Mouse (Mus musculus): ENCODE measurements around the gene Pcsk4.

The Pcsk4 gene

DNA sequence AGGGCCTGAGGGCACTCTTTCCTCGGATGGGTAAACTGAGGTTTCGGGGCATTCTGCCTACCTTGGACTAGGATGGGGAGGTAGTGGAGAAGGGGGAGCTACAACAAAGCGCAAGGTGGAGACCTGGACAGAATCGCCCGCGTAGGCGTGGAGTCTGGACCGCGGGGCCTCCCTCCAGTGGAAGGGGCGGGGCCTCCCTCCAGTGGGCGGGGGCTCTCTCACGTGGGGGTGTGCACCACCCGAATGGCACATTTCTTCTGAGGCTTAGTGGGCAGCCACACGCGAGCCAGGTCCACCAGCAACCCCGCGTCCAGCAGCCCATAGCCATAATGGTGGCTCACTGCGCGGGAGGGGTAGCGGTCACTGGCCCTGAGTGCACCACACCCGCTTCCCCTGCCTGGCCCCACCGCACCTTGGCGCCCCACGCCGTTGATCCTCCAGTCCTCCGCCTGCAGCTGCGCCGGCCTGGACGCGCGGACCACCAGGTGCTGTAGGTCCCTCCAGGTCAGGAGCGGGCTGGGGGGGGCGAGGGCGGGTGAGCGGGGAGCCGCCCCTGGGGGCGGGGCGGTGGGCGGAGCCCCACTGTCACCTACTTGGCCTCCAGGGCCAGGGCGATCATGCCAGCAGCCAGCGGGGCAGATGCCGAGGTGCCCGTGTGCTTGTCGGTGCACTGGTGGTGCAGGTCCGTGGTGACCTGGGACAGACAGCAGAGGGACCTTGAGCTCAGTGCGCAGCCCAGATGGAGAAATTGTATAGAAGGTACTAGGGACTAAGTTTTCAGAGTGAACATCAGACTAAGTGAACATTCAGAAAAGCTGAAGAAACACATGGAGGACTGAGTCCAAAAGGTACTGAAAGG lies 5.8 kb downstream of the Pcsk4 start:
- DNase-seq (ENCODE audit: low read depth, low spot score) = peak; percentile 55

GRCm38 (mm10) chr10:80322811-80323211 lies 6.5 kb downstream of the Pcsk4 start:
- no peak for DNase-seq (ENCODE audit: low read depth, low spot score)

DNA sequence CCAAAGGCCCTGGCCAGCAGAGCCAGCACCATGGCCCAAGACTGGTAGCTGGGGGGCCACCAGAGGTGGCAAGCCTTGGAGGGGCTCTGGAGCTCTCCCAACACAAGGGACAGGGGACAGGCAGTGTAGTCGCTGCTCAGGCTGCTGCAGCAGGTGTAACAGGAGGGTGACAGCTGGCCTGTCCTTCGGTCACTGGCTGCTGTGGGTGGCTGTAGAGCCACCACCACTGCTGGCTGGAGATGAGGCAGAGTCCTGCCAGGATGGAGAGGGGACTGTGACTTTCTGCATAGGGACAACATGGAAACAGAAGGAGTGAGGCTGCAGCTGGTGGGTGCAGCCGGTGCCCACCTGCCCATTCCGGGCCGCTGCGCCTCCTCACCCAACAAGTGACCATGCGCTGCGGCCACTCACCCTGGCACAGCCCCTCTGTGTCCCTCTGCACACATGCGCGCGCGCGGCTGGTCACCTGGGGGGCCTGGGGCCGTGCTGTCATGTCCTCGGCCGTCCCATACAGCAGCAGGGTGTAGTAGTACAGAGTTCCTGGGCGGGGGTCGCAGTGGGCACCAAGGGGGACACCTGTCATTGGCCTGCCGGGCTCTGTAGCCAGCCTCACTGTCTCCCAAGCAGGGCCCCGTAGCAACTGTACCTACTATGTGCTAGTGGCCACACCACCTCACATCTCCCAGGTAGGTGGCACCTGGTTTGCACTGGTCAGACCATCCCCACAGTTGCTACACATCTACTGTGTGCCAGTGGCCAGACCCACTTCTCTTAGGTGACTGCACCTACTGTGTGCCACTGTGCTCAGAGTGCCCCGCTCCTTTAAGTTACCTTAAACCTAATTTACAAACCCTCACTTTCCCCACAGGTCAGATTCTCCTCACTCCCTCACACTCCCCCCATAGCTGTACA lies 7.4 kb downstream of the Pcsk4 start:
- no peak for DNase-seq (ENCODE audit: low read depth, low spot score)

GRCm38 (mm10) chr10:80321014-80321669 lies 8.2 kb downstream of the Pcsk4 start:
- DNase-seq (ENCODE audit: low read depth, low spot score) = no peak

GRCm38 (mm10) chr10:80320340-80320760 lies 8.9 kb downstream of the Pcsk4 start, which contains the start of gene 2310011J03Rik:
Gene 2310011J03Rik (minus strand): TSS chr10:80320537.
- DNase-seq (ENCODE audit: low read depth, low spot score) = peak; percentile 96

DNA sequence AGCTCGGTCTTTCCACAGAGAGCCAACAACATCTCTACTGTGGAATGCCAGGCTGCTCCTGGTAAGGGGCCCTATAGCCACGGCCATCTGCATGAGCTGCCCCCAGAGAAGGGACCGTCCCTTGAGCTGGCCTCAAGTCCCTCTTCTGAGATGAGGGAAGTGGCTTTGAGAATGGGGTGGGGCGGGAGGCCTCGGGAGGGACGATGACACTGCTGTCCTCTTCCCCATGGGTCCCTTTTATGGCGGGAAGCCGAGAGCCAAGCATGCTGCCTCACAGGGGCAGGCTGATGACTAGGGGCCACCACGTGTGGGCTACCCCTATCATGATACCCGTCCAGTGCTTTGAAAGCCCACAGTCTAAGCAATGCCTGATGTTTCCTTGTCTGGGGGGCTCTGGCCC lies 12.3 kb downstream of the Pcsk4 start:
- no peak for DNase-seq (ENCODE audit: low read depth, low spot score)

- no peak for DNase-seq (ENCODE audit: low read depth, low spot score)
Observed at GRCm38 (mm10) chr10:80316359-80316781, 12.9 kb downstream of the Pcsk4 start.

DNA sequence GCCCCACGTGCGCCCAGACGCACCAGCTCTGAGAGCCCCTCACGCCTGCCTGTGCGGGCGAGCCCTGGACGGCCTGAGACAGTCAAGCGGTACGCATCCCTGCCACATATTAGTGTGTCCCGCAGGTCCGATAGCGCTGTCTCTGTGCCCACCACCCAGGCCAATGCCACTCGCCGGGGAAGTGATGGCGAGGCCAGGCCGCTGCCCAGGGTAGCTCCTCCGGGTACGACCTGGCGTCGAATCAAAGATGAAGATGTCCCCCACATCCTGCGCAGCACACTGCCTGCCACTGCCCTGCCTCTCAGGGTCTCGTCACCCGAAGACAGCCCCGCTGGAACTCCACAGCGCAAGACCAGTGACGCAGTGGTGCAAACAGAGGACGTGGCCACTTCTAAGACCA lies 14.0 kb downstream of the Pcsk4 start:
- DNase-seq (ENCODE audit: low read depth, low spot score) = no peak

- DNase-seq (ENCODE audit: low read depth, low spot score) = no peak
Observed at GRCm38 (mm10) chr10:80314494-80315001, 14.8 kb downstream of the Pcsk4 start.

GRCm38 (mm10) chr10:80313627-80314201 lies 15.6 kb downstream of the Pcsk4 start:
- peak; percentile 57 for DNase-seq (ENCODE audit: low read depth, low spot score)

DNA sequence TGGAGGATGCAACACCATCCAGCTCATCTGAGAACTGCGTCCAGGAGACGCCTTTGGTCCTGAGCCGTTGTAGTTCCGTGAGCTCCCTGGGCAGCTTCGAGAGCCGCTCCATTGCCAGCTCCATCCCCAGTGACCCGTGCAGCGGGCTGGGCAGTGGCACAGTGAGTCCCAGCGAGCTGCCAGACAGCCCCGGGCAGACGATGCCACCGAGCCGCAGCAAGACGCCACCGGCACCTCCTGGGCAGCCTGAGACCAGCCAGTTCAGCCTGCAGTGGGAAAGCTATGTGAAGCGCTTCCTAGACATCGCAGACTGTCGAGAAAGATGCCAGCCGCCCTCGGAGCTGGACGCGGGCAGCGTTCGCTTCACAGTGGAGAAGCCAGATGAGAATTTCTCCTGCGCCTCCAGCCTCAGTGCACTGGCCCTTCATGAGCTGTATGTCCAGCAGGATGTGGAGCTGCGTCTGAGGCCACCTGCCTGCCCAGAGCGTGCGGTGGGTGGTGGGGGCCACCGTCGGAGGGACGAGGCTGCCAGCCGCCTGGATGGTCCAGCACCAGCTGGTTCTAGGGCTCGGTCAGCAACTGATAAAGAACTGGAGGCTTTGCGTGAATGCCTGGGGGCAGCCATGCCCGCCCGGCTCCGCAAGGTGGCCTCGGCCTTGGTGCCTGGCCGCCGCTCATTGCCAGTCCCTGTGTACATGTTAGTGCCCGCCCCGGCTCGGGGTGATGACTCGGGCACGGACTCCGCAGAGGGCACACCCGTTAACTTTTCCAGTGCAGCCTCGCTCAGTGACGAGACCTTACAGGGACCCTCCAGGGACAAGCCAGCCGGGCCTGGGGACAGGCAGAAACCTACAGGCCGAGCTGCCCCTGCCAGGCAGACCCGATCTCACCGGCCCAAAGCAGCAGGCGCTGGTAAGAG lies 16.5 kb downstream of the Pcsk4 start:
- DNase-seq (ENCODE audit: low read depth, low spot score) = no peak

GRCm38 (mm10) chr10:80311560-80311959 lies 17.7 kb downstream of the Pcsk4 start:
- DNase-seq (ENCODE audit: low read depth, low spot score) = no peak

DNA sequence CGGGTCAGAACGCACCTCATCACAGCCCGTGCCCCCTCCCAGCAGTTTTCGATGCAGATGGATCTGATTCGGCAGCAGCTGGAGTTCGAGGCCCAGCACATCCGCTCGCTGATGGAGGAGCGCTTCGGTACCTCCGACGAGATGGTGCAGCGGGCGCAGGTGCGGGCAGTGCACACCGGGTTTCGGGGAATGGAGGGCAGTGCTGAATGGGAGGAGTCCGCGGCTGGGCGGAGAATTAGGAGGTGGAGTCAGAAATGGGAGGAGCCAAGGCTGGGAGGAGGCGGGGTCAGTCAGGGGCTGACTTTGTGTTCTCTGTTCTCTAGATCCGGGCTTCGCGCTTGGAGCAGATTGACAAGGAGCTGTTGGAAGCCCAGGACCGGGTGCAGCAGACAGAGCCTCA lies 24.4 kb downstream of the Pcsk4 start:
- peak; percentile 92 for DNase-seq (ENCODE audit: low read depth, low spot score)

DNA sequence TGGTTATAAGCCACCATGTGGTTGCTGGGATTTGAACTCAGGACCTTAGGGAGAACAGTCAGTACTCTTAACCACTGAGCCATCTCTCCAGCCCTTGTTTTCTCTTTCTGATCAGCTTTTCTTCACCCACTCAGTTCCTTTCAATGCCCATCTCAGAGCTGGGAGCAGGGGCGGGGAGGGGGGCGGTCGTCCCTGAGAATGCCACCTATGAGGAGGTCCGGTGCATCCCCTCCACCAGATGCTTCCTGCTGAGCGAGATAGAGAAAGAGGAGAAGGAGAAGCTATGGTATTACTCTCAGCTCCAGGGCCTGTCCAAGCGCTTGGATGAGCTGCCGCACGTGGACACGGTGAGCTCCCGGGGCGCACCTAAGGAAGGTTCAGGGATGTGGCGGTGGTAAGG lies 24.8 kb downstream of the Pcsk4 start:
- DNase-seq (ENCODE audit: low read depth, low spot score) = no peak

DNA sequence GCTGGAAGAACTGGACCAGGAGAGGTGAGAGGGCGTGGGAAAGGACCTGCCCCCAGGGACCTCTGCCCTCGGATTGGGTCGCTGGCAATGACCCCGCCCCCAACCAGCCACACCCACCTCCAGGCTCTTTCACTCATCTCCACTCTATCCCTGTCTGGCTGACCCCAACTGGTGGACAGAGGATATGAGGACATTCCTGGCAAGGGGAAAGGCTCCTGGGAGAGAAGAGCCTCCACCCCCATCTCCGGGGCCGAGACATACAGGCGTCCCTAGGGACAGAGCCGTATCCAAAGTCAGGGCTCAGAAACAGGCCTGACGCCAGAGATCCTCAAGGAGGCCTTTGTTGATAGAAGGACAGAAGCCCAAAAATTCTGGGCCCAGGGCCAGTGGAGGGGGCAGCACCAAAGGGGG lies 26.8 kb downstream of the Pcsk4 start:
- DNase-seq (ENCODE audit: low read depth, low spot score) = no peak

- no peak for DNase-seq (ENCODE audit: low read depth, low spot score)
Observed at GRCm38 (mm10) chr10:80302082-80302355, 27.3 kb downstream of the Pcsk4 start.

DNA sequence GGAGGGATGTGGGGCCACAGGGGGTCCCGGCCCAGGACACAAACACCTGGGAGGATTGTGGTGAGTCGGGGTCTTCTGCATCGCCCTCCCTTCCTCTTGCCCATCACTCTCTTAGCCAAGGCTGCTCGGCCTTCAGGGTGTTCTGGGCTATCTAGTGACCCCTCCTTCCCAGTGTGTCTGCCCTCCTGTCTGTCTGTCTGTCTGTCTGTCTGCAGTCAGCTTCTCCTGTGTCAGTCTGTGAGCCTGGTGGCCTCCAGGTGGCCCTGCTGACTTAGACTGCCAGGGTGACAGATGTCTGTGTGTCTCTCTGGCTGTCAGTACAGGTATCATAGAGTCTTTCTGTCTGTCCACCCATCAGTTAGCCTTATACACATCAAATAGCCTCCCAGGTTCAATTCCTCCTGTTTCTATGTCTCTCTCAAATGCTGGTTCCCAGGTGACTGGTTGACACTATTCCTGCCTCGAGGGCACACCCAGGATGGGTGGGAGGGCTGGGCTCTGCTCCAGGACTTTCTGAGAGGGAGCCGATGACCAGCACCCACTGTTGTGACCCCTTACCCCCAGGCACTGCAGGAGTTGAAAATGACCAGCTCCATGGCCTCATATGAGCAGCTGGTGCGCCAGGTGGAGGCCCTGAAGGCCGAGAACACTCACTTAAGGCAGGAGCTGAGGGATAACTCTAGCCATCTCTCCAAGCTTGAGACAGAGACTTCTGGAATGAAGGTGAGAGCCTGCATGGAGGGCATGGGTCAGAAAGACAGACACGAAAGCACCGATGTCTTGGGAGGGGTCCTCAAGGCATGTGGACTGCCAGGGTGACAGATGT lies 27.8 kb downstream of the Pcsk4 start:
- DNase-seq (ENCODE audit: low read depth, low spot score) = no peak

DNA sequence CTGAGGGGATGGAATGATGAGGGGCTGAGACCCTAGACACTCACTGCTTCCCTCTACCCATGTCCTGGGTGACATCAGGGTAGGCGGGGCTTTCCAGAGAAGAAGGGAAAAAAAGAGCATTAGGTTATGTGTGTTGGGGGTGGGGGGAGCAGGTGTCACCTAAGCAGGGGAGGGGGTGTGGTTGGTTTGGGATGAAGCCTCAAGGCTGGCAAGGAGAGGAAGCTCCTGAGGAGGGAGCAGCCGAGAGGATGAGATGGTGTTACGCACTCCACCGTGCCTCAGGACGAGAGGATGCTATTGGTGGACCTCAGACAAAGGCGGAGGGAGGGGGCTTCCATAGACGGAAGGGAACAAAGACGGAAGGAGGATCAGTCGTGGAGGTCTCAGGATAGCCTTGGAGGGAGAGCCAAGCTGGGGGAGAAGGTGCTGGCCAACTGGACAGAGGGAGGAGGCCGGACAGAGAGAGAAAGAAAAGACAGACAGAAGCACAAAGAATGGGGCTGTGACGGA lies 28.6 kb downstream of the Pcsk4 start:
- DNase-seq (ENCODE audit: low read depth, low spot score) = no peak

DNA sequence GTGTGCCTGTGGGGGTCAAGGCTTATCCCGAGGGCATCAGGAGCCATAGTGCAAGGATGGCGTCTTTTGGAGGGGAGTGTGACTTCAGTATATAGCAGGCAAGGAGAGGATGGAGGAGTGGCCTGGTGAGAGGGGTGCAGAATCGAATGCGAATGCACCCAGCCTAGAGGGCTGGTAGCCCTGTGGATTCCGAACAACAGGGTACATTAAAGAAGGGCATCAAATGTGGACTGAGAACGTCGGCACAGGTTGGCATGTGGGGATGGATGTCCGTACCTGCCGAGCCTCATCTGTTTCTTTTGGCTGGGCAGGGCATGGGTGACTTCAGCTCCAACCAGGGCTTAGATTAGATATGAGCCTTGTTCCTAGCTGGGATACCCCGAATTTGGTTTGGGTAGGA lies 29.5 kb downstream of the Pcsk4 start:
- no peak for DNase-seq (ENCODE audit: low read depth, low spot score)
